16 mouse cellular contexts compared by ENCODE assay signal in genomic region chr14:52105308-52105707, GRCm38 (mm10). TPM values are rescaled to one million over a fixed set of nuclear protein-coding genes. Genes with fewer than 3 reads are reported as not detected.
DNase-seq lines count a peak whose midpoint lies in the region; ATAC-seq and TF ChIP-seq lines count a peak whose summit lies in the region.
"Had no signal": no experiment of that assay in that cellular context is flagged by ENCODE, and none has a peak within 500 bp of the region (broad histone marks: within the 10 kb centered on the region; RNA-seq: fewer than 3 reads in every experiment).

No protein-coding gene starts in this region.

- H3K79me2 ChIP-seq in CH12.LX (replicated peaks; ENCODE audit: control insufficient read depth, extremely low read depth, insufficient read depth, poor library complexity, severe bottlenecking) (peaks cover 35% of the 10 kb centered on the region), macrophage (ENCODE audit: inconsistent target) (peaks cover 36% of the 10 kb centered on the region)

- no peaks in the 10 kb centered on the region for H3K27me3 ChIP-seq in intestine, embryonic 15.5 days (replicated peaks)
- H3K27me3 ChIP-seq in intestine, postnatal 0 days (replicated peaks; ENCODE audit: control insufficient read depth, insufficient read depth, low read length), result no peaks in the 10 kb centered on the region
- H3K27me3 ChIP-seq in CH12.LX (replicated peaks), result no peaks in the 10 kb centered on the region
- H3K27me3 ChIP-seq: embryonic facial prominence, embryonic 13.5 days; forebrain, embryonic 15.5 days; heart, embryonic 12.5 days; lung, embryonic 15.5 days had no signal

- no peak for TF ChIP-seq EP300 in CH12.LX (IDR thresholded peaks at IDR 0.05; ENCODE audit: low read length)

- WGBS in intestine, embryonic 15.5 days, result 43% methylated on average over 2 of the region's 2 CpGs
- 20% methylated on average over 2 of the region's 2 CpGs for WGBS in intestine, postnatal 0 days
- WGBS in macrophage (ENCODE audit: missing documents), result 88% methylated on average over 1 of the region's 2 CpGs

- no peak for TF ChIP-seq POLR2A in CH12.LX (IDR thresholded peaks at IDR 0.05; ENCODE audit: low read depth, low read length)

- no peak for DNase-seq in CH12.LX (ENCODE audit: extremely low read depth)
- peak; percentile 24 for DNase-seq in induced T-regulatory cell, adult 2 months (ENCODE audit: low read depth)
- no peak for DNase-seq in urinary bladder, adult 2 months (ENCODE audit: low spot score)
- DNase-seq in cerebellum, adult 11-12 months, result no peak
- DNase-seq: adrenal gland, postnatal 25 days; cerebellum, postnatal 25 days; kidney, adult 8-10 months had no signal

- no peaks in the 10 kb centered on the region for H3K9me3 ChIP-seq in intestine, embryonic 15.5 days
- no peaks in the 10 kb centered on the region for H3K9me3 ChIP-seq in intestine, postnatal 0 days (ENCODE audit: control insufficient read depth)
- H3K9me3 ChIP-seq in CH12.LX (replicated peaks; ENCODE audit: low read length), result no peaks in the 10 kb centered on the region
- H3K9me3 ChIP-seq: embryonic facial prominence, embryonic 13.5 days; forebrain, embryonic 15.5 days; heart, embryonic 12.5 days; hindbrain, embryonic 10.5 days; lung, embryonic 15.5 days had no signal

- no peak overlapping the region for H3K9ac ChIP-seq in intestine, embryonic 15.5 days
- H3K9ac ChIP-seq in intestine, postnatal 0 days (ENCODE audit: low read depth, low read length), result no peak overlapping the region
- no peak overlapping the region; the same call in 1 of the 2 replicates for H3K9ac ChIP-seq in CH12.LX (ENCODE audit: insufficient read depth, low read depth)

- H3K4me2 ChIP-seq in intestine, embryonic 15.5 days (replicated peaks), result peak overlapping the region; percentile 19; the same call in 1 of the 2 replicates
- H3K4me2 ChIP-seq in intestine, postnatal 0 days (replicated peaks; ENCODE audit: low read depth), result no peak overlapping the region
- H3K4me2 ChIP-seq in CH12.LX (ENCODE audit: insufficient read depth, low read depth, poor library complexity, severe bottlenecking), result peak overlapping the region; percentile 38; the same call in 1 of the 2 replicates

- H3K36me3 ChIP-seq in intestine, embryonic 15.5 days, result 0 out of 2 replicates have a peak, but pooled peaks cover 4% of the 10 kb centered on the region
- H3K36me3 ChIP-seq in intestine, postnatal 0 days (ENCODE audit: control insufficient read depth, insufficient read depth), result 0 out of 2 replicates have a peak, but pooled peaks cover 3% of the 10 kb centered on the region
- H3K36me3 ChIP-seq in CH12.LX (replicated peaks in 1 of 2; ENCODE audit: control insufficient read depth in 1 of 2, insufficient read depth in 1 of 2, low read length in 1 of 2) (peaks cover 6 to 12% of the 10 kb centered on the region in 2 experiments), macrophage (ENCODE audit: inconsistent target) (no peaks in the 10 kb centered on the region)
- H3K36me3 ChIP-seq: lung, embryonic 15.5 days had no signal

- no peak for TF ChIP-seq RAD21 in CH12.LX (IDR thresholded peaks at IDR 0.05; ENCODE audit: low read depth, low read length)

- H3K4me1 ChIP-seq in intestine, embryonic 15.5 days (replicated peaks), result peaks cover 15% of the 10 kb centered on the region; the same call in 1 of the 2 replicates
- peaks cover 13% of the 10 kb centered on the region; the same call in 1 of the 2 replicates for H3K4me1 ChIP-seq in intestine, postnatal 0 days (replicated peaks; ENCODE audit: control insufficient read depth, insufficient read depth, low read length)
- H3K4me1 ChIP-seq in CH12.LX (ENCODE audit: control insufficient read depth in 1 of 2, insufficient read depth in 2 of 2), result peaks cover 0 to 13% of the 10 kb centered on the region in 2 experiments; a peak in 2 of 4 replicates

- H3K4me3 ChIP-seq in intestine, embryonic 15.5 days (replicated peaks), result no peak overlapping the region
- H3K4me3 ChIP-seq in intestine, postnatal 0 days (ENCODE audit: low read depth, low read length), result no peak overlapping the region
- H3K4me3 ChIP-seq in CH12.LX (replicated peaks in 1 of 3; ENCODE audit: low read depth in 2 of 3, low read length in 2 of 3, poor library complexity in 1 of 3) (no peak overlapping the region), macrophage (ENCODE audit: inconsistent target) (no peak overlapping the region)

- peak overlapping the region; percentile 58 for H3K27ac ChIP-seq in intestine, embryonic 15.5 days
- no peak overlapping the region for H3K27ac ChIP-seq in intestine, postnatal 0 days (ENCODE audit: low read depth, low read length)
- H3K27ac ChIP-seq in CH12.LX (ENCODE audit: insufficient read depth, low read depth), result no peak overlapping the region
- H3K27ac ChIP-seq in macrophage, result peak overlapping the region; percentile 83

- TF ChIP-seq CTCF in intestine, postnatal 0 days (IDR thresholded peaks at IDR 0.05; ENCODE audit: low read depth), result no peak
- no peak for TF ChIP-seq CTCF in CH12.LX (conservative IDR thresholded peaks at IDR 0.05 in 1 of 2, IDR thresholded peaks at IDR 0.05 in 1 of 2; ENCODE audit: low read depth in 2 of 2, low read length in 2 of 2)

- in situ Hi-C loops in CH12.LX (cut with MboI; ENCODE audit: low pct_ligation_motif_present, low pct_unique_long_range_greater_than_20kb, low sequenced_read_pairs), result no loop called here

- dilution Hi-C loops in CH12.LX (cut with MboI; ENCODE audit: extremely low pct_ligation_motif_present, extremely low pct_unique_long_range_greater_than_20kb, low sequenced_read_pairs), result no loop called here

- ATAC-seq in intestine, embryonic 15.5 days, result no peak
- ATAC-seq in intestine, postnatal 0 days, result no peak
- ATAC-seq: forebrain, embryonic 15.5 days had no signal

TF ChIP-seq in CH12.LX, 34 proteins besides CTCF, POLR2A, EP300 and RAD21:
- TF ChIP-seq CHD2 (IDR thresholded peaks at IDR 0.05; ENCODE audit: low read length), result no peak
- TF ChIP-seq ZMIZ1 (IDR thresholded peaks at IDR 0.05; ENCODE audit: low read depth, low read length), result no peak
- no peak for TF ChIP-seq ZC3H11A (IDR thresholded peaks at IDR 0.05; ENCODE audit: low read depth, low read length)
- TF ChIP-seq JUND (conservative IDR thresholded peaks at IDR 0.05; ENCODE audit: low read depth, low read length), result no peak
- TF ChIP-seq NELFE (IDR thresholded peaks at IDR 0.05; ENCODE audit: low read depth, low read length), result no peak
- no peak for TF ChIP-seq MAZ (IDR thresholded peaks at IDR 0.05; ENCODE audit: low read depth, low read length)
- TF ChIP-seq RCOR1 (conservative IDR thresholded peaks at IDR 0.05; ENCODE audit: low read depth, low read length), result no peak
- TF ChIP-seq NRF1 (IDR thresholded peaks at IDR 0.05; ENCODE audit: low read depth, low read length), result no peak
- no peak for TF ChIP-seq SMC3 (IDR thresholded peaks at IDR 0.05; ENCODE audit: low read depth, low read length)
- no peak for TF ChIP-seq CHD1 (IDR thresholded peaks at IDR 0.05; ENCODE audit: low read depth, low read length)
- TF ChIP-seq MYC (IDR thresholded peaks at IDR 0.05; ENCODE audit: low read depth, low read length), result no peak
- no peak for TF ChIP-seq PAX5 (IDR thresholded peaks at IDR 0.05; ENCODE audit: low read length)
- TF ChIP-seq MAX (IDR thresholded peaks at IDR 0.05; ENCODE audit: low read length), result no peak
- TF ChIP-seq HCFC1 (IDR thresholded peaks at IDR 0.05; ENCODE audit: low read depth, low read length), result no peak
- TF ChIP-seq MEF2A (IDR thresholded peaks at IDR 0.05; ENCODE audit: borderline replicate concordance, low read depth, low read length), result no peak
- no peak for TF ChIP-seq BHLHE40 (IDR thresholded peaks at IDR 0.05; ENCODE audit: low read depth, low read length)
- TF ChIP-seq ETS1 (conservative IDR thresholded peaks at IDR 0.05; ENCODE audit: low read depth, low read length), result no peak

RNA-seq across cellular contexts. Expression of gene Hnrnpc, which starts 1.5 kb away (rescaled TPM):
- 555 and 601 TPM in 2 replicates for polyA plus RNA-seq in intestine, embryonic 15.5 days (2015; fragmentation: Nextera tagmentation; extraction: Ambion mirVana)
- 153 and 163 TPM in 2 replicates for polyA plus RNA-seq in intestine, postnatal 0 days (2015; fragmentation: Nextera tagmentation; extraction: Ambion mirVana)
- total RNA-seq in CH12.LX (2012; rRNA removed) (274 and 325 TPM in 2 replicates), CH12.LX (2014; rRNA removed) (370 and 375 TPM in 2 replicates)
- polyA plus RNA-seq in CH12.LX (2012; ENCODE audit: insufficient read length, low read depth) (813 and 876 TPM in 2 replicates), macrophage (2018) (156 to 310 TPM (median 188 TPM) in 3 replicates)
- total RNA-seq in macrophage (2018; cell fraction: chromatin; rRNA removed), result 100 to 1,000 TPM; 169 to 445 (median 256) TPM
- total RNA-seq in macrophage (2018; cell fraction: cytosol; rRNA removed), result 100 to 1,000 TPM; 126 to 208 (median 164) TPM
- 100 to 1,000 TPM; 166 to 390 (median 238) TPM for total RNA-seq in macrophage (2018; cell fraction: nucleus; rRNA removed)
- 203 and 214 TPM in 2 replicates for polyA plus RNA-seq in urinary bladder, adult 2 months (2012; rRNA removed)

RNA-seq across cellular contexts. Expression of gene Rpgrip1, which starts 5.2 kb away (rescaled TPM):
- 60.1 and 62.2 TPM in 2 replicates for polyA plus RNA-seq in intestine, embryonic 15.5 days (2015; fragmentation: Nextera tagmentation; extraction: Ambion mirVana)
- polyA plus RNA-seq in intestine, postnatal 0 days (2015; fragmentation: Nextera tagmentation; extraction: Ambion mirVana), result 23.2 and 24.4 TPM in 2 replicates
- 12.0 and 15.0 TPM in 2 replicates for total RNA-seq in CH12.LX (2012; rRNA removed)
- total RNA-seq in CH12.LX (2014; rRNA removed), result 6.7 and 7.3 TPM in 2 replicates
- 33.7 and 41.8 TPM in 2 replicates for polyA plus RNA-seq in CH12.LX (2012; ENCODE audit: insufficient read length, low read depth)
- total RNA-seq in macrophage (2018; cell fraction: chromatin; rRNA removed), result 10 to 100 TPM in 11 of 26 experiments, 1 to 10 TPM in 15; 1.7 to 29.5 (median 6.8) TPM
- total RNA-seq in macrophage (2018; cell fraction: cytosol; rRNA removed), result 1 to 10 TPM in 15 of 26 experiments, under 1 TPM in 11; 0.41 to 3.0 (median 1.4) TPM
- total RNA-seq in macrophage (2018; cell fraction: nucleus; rRNA removed), result 10 to 100 TPM in 10 of 26 experiments, 1 to 10 TPM in 16; 1.2 to 21.8 (median 6.9) TPM
- polyA plus RNA-seq in macrophage (2018), result 1.3 to 4.3 TPM (median 2.3 TPM) in 3 replicates
- 1.8 and 2.5 TPM in 2 replicates for polyA plus RNA-seq in urinary bladder, adult 2 months (2012; rRNA removed)
- total RNA-seq: gastrocnemius, adult 8-10 months had no signal

Comparison
In these comparisons a context has a peak if more than half of its experiments do, and no peak if none do; other contexts are left out.
1. H3K27ac ChIP-seq: peak in intestine, embryonic 15.5 days (single experiment) and macrophage (single experiment); none in intestine, postnatal 0 days (single experiment) and CH12.LX (single experiment).